Comparison of ENCODE assay signal across 8 mouse cellular contexts in the genomic region with DNA sequence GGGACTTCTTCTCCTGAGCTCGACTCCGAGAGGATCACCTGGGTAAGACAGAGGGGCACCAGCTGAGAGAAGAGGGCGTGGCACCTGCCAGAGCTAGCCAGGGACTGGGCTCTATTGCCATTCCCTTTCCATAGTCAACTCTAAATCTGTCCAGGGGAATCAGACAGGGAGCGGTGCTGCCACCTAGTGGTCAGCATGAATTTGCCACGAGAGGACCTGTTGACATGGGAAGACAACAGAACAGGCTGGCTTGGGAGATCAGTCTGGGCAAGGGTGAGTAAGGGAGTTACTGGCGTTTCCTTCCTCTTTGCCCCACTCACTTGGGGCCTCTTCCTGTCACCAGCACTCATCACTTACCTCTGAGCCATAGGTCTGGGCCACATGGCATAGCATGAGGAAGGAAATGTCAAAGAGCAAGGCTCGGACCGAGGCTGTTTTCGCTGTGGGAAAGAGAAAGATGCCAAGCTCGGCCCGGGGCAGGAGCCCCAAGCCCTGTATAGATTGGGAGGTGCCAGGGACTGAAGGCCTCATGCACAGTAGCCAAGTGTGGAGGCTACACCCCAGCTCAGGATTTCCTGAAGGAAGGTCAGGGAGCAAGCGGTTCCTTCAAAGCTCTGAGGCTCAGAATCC. TPM values are rescaled to one million over a fixed set of nuclear protein-coding genes. Genes with fewer than 3 reads are reported as not detected.
A peak's percentile ranks its signal among the peaks of the same experiment; 100 is the strongest.
DNase-seq lines count a peak whose midpoint lies in the region; ATAC-seq and TF ChIP-seq lines count a peak whose summit lies in the region.

No protein-coding gene starts in this region.

- 52% methylated on average over 12 of the region's 12 CpGs for WGBS in neural tube, embryonic 15.5 days
- WGBS in intestine, embryonic 16.5 days, result 45% methylated on average over 12 of the region's 12 CpGs
- WGBS in midbrain, embryonic 12.5 days, result 51% methylated on average over 12 of the region's 12 CpGs

- intact Hi-C loops in gastrocnemius, postnatal 14 days (cut with DNase I; ENCODE audit: low total_unique reads), result no loop called here
- intact Hi-C loops in left cerebral cortex, postnatal 4 days (cut with DNase I), result no loop called here

- H3K27me3 ChIP-seq in neural tube, embryonic 15.5 days (replicated peaks), result no peaks in the 10 kb centered on the region
- no peaks in the 10 kb centered on the region for H3K27me3 ChIP-seq in intestine, embryonic 16.5 days (replicated peaks; ENCODE audit: control insufficient read depth, insufficient read depth, low read length)
- H3K27me3 ChIP-seq in midbrain, embryonic 12.5 days, result no peaks in the 10 kb centered on the region

- peak; percentile 85 for DNase-seq in neural tube, embryonic 10.5 days (ENCODE audit: extremely low spot score, low spot score)
- peak; percentile 82 for DNase-seq in gastrocnemius, postnatal 14 days
- peak; percentile 85 for DNase-seq in left cerebral cortex, postnatal 4 days
- DNase-seq in spleen, postnatal 36 days (ENCODE audit: low spot score in 2 of 2), result peak; percentile 36 to 61

- TF ChIP-seq POLR2A in cortical plate, adult 2 months (IDR thresholded peaks at IDR 0.05; ENCODE audit: extremely low read depth, insufficient read depth, low read length), result no peak

- no peak overlapping the region for H3K4me3 ChIP-seq in neural tube, embryonic 15.5 days (replicated peaks)
- no peak overlapping the region for H3K4me3 ChIP-seq in cortical plate, adult 2 months (ENCODE audit: insufficient read depth, low read length)
- no peak overlapping the region for H3K4me3 ChIP-seq in intestine, embryonic 16.5 days (ENCODE audit: low read length)
- no peak overlapping the region for H3K4me3 ChIP-seq in midbrain, embryonic 12.5 days

- H3K9ac ChIP-seq in neural tube, embryonic 15.5 days (replicated peaks), result no peak overlapping the region
- peak overlapping the region; percentile 27; the same call in 1 of the 2 replicates for H3K9ac ChIP-seq in intestine, embryonic 16.5 days (ENCODE audit: low read depth, low read length)
- H3K9ac ChIP-seq in midbrain, embryonic 12.5 days (replicated peaks), result no peak overlapping the region

- H3K36me3 ChIP-seq in neural tube, embryonic 15.5 days, result peaks cover 82% of the 10 kb centered on the region
- H3K36me3 ChIP-seq in intestine, embryonic 16.5 days (ENCODE audit: control insufficient read depth, insufficient read depth, low read length), result peaks cover 8% of the 10 kb centered on the region
- peaks cover 86% of the 10 kb centered on the region for H3K36me3 ChIP-seq in midbrain, embryonic 12.5 days

- no peak overlapping the region for H3K27ac ChIP-seq in neural tube, embryonic 15.5 days (replicated peaks)
- H3K27ac ChIP-seq in cortical plate, adult 2 months (ENCODE audit: insufficient read depth, low read length), result no peak overlapping the region
- peak overlapping the region; percentile 29; the same call in 1 of the 2 replicates for H3K27ac ChIP-seq in intestine, embryonic 16.5 days (ENCODE audit: low read length)
- no peak overlapping the region for H3K27ac ChIP-seq in midbrain, embryonic 12.5 days (replicated peaks)

- H3K9me3 ChIP-seq in neural tube, embryonic 15.5 days (replicated peaks), result no peaks in the 10 kb centered on the region
- H3K9me3 ChIP-seq in intestine, embryonic 16.5 days (ENCODE audit: control insufficient read depth, low read length), result no peaks in the 10 kb centered on the region
- H3K9me3 ChIP-seq in midbrain, embryonic 12.5 days, result no peaks in the 10 kb centered on the region

- H3K4me2 ChIP-seq in neural tube, embryonic 15.5 days, result no peak overlapping the region
- no peak overlapping the region for H3K4me2 ChIP-seq in intestine, embryonic 16.5 days (ENCODE audit: low read depth, low read length)
- H3K4me2 ChIP-seq in midbrain, embryonic 12.5 days (replicated peaks), result no peak overlapping the region

- peaks cover 23% of the 10 kb centered on the region for H3K4me1 ChIP-seq in neural tube, embryonic 15.5 days
- H3K4me1 ChIP-seq in cortical plate, adult 2 months (ENCODE audit: control insufficient read depth, insufficient read depth, low read length), result no peaks in the 10 kb centered on the region
- H3K4me1 ChIP-seq in intestine, embryonic 16.5 days (ENCODE audit: control insufficient read depth, insufficient read depth, low read length), result peaks cover 29% of the 10 kb centered on the region
- no peaks in the 10 kb centered on the region for H3K4me1 ChIP-seq in midbrain, embryonic 12.5 days

- peak; percentile 94 for TF ChIP-seq CTCF in cortical plate, adult 2 months (IDR thresholded peaks at IDR 0.05; ENCODE audit: extremely low read depth, insufficient read depth, low read length)

- ATAC-seq in neural tube, embryonic 15.5 days (ENCODE audit: low FRiP score), result no peak
- ATAC-seq in intestine, embryonic 16.5 days, result peak; percentile 26; the same call in 1 of the 2 replicates
- peak; percentile 44; the same call in 1 of the 2 replicates for ATAC-seq in midbrain, embryonic 12.5 days (ENCODE audit: low FRiP score, low read depth)

RNA-seq across cellular contexts. Expression of gene Csf3, which starts 9.5 kb away (rescaled TPM):
- polyA plus RNA-seq in neural tube, embryonic 15.5 days (2015; fragmentation: Nextera tagmentation; extraction: Ambion mirVana), result not detected in 2 replicates
- 0.08 TPM in 1 of 2 replicates, not detected in the other for polyA plus RNA-seq in cortical plate, adult 2 months (2012; rRNA removed)
- total RNA-seq in gastrocnemius, postnatal 14 days (2021), result not detected
- 0.10 TPM in 1 of 2 replicates, not detected in the other for polyA plus RNA-seq in intestine, embryonic 16.5 days (2015; fragmentation: Nextera tagmentation; extraction: Ambion mirVana)
- total RNA-seq in left cerebral cortex, postnatal 4 days (2021), result not detected
- not detected in 2 replicates for polyA plus RNA-seq in midbrain, embryonic 12.5 days (2016; fragmentation: Nextera tagmentation; extraction: Ambion mirVana)

RNA-seq across cellular contexts. Expression of gene Med24, which starts 18.7 kb away (rescaled TPM):
- polyA plus RNA-seq in neural tube, embryonic 15.5 days (2015; fragmentation: Nextera tagmentation; extraction: Ambion mirVana), result 59.6 and 60.9 TPM in 2 replicates
- 127 and 144 TPM in 2 replicates for polyA plus RNA-seq in cortical plate, adult 2 months (2012; rRNA removed)
- total RNA-seq in gastrocnemius, postnatal 14 days (2021), result 10 to 100 TPM; 40.3 to 42.0 TPM
- 36.8 and 38.5 TPM in 2 replicates for polyA plus RNA-seq in intestine, embryonic 16.5 days (2015; fragmentation: Nextera tagmentation; extraction: Ambion mirVana)
- total RNA-seq in left cerebral cortex, postnatal 4 days (2021), result 10 to 100 TPM; 96.8 to 99.4 TPM
- 96.5 and 97.7 TPM in 2 replicates for polyA plus RNA-seq in midbrain, embryonic 12.5 days (2016; fragmentation: Nextera tagmentation; extraction: Ambion mirVana)

RNA-seq across cellular contexts. Expression of gene Psmd3, which starts 28.2 kb away (rescaled TPM):
- polyA plus RNA-seq in neural tube, embryonic 15.5 days (2015; fragmentation: Nextera tagmentation; extraction: Ambion mirVana), result 185 and 191 TPM in 2 replicates
- polyA plus RNA-seq in cortical plate, adult 2 months (2012; rRNA removed), result 188 and 190 TPM in 2 replicates
- 10 to 100 TPM; 89.2 to 91.4 TPM for total RNA-seq in gastrocnemius, postnatal 14 days (2021)
- polyA plus RNA-seq in intestine, embryonic 16.5 days (2015; fragmentation: Nextera tagmentation; extraction: Ambion mirVana), result 169 and 181 TPM in 2 replicates
- 100 to 1,000 TPM; 131 to 145 TPM for total RNA-seq in left cerebral cortex, postnatal 4 days (2021)
- 234 and 244 TPM in 2 replicates for polyA plus RNA-seq in midbrain, embryonic 12.5 days (2016; fragmentation: Nextera tagmentation; extraction: Ambion mirVana)

RNA-seq across cellular contexts. Expression of gene Thra, which starts 29.9 kb away (rescaled TPM):
- 104 and 125 TPM in 2 replicates for polyA plus RNA-seq in neural tube, embryonic 15.5 days (2015; fragmentation: Nextera tagmentation; extraction: Ambion mirVana)
- 721 and 771 TPM in 2 replicates for polyA plus RNA-seq in cortical plate, adult 2 months (2012; rRNA removed)
- total RNA-seq in gastrocnemius, postnatal 14 days (2021), result 100 to 1,000 TPM in 1 of 2 experiments, 10 to 100 TPM in 1; 91.8 to 106 TPM
- 41.5 and 42.0 TPM in 2 replicates for polyA plus RNA-seq in intestine, embryonic 16.5 days (2015; fragmentation: Nextera tagmentation; extraction: Ambion mirVana)
- 1,000 to 10,000 TPM; 1,274 to 1,289 TPM for total RNA-seq in left cerebral cortex, postnatal 4 days (2021)
- 45.3 and 47.6 TPM in 2 replicates for polyA plus RNA-seq in midbrain, embryonic 12.5 days (2016; fragmentation: Nextera tagmentation; extraction: Ambion mirVana)

RNA-seq across cellular contexts. Expression of gene Gsdma, which starts 46.4 kb away (rescaled TPM):
- polyA plus RNA-seq in neural tube, embryonic 15.5 days (2015; fragmentation: Nextera tagmentation; extraction: Ambion mirVana), result 0.06 TPM in 1 of 2 replicates, not detected in the other
- polyA plus RNA-seq in cortical plate, adult 2 months (2012; rRNA removed), result 0.04 and 0.06 TPM in 2 replicates
- total RNA-seq in gastrocnemius, postnatal 14 days (2021), result under 1 TPM in 1 of 2 experiments, not detected in 1; 0.11 TPM
- 0.06 TPM in 1 of 2 replicates, not detected in the other for polyA plus RNA-seq in intestine, embryonic 16.5 days (2015; fragmentation: Nextera tagmentation; extraction: Ambion mirVana)
- not detected for total RNA-seq in left cerebral cortex, postnatal 4 days (2021)
- not detected in 2 replicates for polyA plus RNA-seq in midbrain, embryonic 12.5 days (2016; fragmentation: Nextera tagmentation; extraction: Ambion mirVana)
